Mouse (Mus musculus) heart, postnatal 14 days (tissue): ENCODE results near the gene Sema3g. TPM values are rescaled to one million over a fixed set of nuclear protein-coding genes. Genes with fewer than 3 reads are reported as not detected.

Experiments used
- DNase-seq, 2 experiments: peaks; one replicate each; pipeline ENCODE4 v3.0.0; 2021 to 2022
- intact Hi-C: fragments of 180-260 bp; cut with DNase I; formaldehyde crosslinking; loops from one replicate; pipeline ENCODE4 v1.15.1; 2025
- total RNA-seq, 2 experiments: library from RNA; stranded (reverse); gene quantifications; 2 replicates each; pipeline ENCODE4 v1.2.3; 2021

Gene Sema3g
- total RNA-seq, 2 experiments from 2014 or later: 17.4 to 22.2 TPM

GRCm38 (mm10) chr14:31216846-31217245, 814 bp upstream of the Sema3g start, which contains the start of gene Nisch:
Gene Nisch, minus strand, starts transcription at chr14:31216946.
- intact Hi-C loops: loop anchor here (5.0 kb wide), 1 partner anchor 35 kb away; the partner anchor contains the start of genes Bap1 and Phf7
- DNase-seq: no peak

GRCm38 (mm10) chr14:31226978-31227377, 9.3 kb downstream of the Sema3g start:
- DNase-seq: peak; percentile 57 to 67
- intact Hi-C loops: no loop called here

- peak in 1 of 2 experiments; percentile 15 for DNase-seq
Observed at GRCm38 (mm10) chr14:31228234-31228633, 10.6 kb downstream of the Sema3g start.

DNA sequence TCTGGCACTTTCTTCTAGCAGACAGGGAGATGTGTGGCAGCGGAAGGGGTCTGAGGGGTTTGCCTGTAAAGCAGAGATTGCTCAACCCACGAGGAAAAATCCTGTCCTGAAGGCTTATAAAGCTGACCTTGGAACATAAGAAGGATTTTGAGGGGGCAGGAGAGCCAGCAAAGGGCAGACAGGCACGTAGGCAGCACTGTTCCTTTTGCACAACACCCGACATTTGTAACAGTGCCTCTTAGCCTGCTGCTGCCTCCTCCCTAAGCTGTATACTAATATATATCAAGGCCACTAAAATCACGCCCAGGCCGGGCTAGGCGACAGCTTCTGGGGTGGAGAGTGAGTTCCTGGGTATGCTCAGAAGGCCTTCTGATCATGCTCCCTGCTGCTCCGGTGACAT, 12.8 kb downstream of the Sema3g start:
- no peak for DNase-seq
- intact Hi-C loops: no loop called here

More at GRCm38 (mm10) chr14:31228234-31228633, 10.6 kb downstream of the Sema3g start:
- intact Hi-C loops: no loop called here

DNA sequence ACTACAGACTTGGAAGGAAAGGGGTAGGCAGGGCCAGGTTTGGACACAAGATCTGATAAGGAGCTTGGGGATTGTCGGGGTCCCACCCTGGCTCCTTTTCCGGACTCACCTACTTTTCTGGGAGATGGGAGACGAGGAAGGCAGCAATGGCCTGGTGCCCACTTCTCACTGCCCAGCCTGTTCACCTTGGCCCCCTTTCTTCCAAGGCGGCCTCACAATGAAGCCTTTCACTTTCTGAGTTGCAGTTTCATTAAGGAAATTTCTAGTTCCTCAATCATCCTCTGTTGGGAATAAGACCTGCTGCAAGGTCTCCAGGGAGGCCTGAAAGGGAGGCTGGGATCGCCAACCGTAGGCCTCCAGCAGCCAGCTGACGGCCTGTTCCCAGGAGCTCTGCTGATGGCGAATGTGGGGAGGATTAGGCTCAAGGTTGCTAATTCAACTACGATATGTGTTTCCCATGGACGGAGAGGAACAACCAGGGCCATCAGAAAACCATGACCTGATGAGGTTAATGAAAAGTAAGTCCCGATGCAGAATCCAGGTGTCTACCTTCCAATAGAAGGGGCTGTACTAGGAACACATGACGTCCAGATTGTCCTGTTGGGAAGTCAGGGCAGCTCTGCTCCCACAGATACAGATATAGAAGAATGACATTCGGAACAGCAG, 14.9 kb downstream of the Sema3g start:
- intact Hi-C loops: loop anchor here (1.0 kb wide), 1 partner anchor 17 kb away; no protein-coding TSS in a partner anchor

DNA sequence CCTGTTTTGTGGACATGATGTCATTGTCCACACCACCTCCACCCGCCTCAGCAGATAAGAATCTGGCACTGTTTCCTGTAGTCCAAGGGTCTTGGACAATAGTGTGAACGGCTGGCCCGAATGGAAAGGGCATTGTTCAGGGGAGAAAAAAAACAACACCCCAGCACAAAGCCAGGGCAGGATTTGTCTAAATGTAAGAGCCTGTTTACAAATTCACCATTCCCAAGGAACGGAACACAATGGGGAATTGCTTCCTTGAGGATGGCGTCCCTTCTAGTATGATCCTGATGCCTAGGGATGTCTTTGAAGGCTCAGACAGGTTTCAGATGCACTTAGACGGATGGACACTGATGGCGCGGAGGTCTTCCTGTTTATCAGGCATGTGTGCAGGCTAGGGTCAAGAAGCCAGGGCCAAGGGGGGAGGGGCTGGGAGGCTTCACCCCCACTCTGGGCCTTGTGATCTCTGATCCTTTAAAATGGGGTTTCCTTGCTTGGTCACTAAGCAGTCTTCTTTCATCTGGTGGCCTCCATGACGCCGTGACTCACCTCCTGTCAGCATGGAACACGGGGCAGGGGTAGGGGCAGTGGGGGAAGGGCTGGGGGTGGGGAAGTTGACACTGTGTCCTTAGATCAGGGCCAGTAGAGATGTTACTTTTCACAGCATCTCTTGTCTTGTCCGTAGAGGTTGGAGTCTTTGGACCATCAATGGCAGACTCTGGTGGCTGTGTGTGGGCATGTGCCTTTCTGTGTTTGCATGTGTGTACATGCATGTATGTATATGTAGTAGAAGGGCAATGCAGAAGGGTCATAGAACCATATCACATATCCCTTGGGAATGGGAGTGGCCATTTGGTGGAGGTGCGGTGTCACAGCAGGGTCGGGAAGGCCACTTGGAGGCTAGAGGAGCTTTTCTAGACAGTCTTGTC, 15.7 kb downstream of the Sema3g start:
- DNase-seq: peak in 1 of 2 experiments; percentile 40
- intact Hi-C loops: loop anchor here (1.0 kb wide), 1 partner anchor 18 kb away; no protein-coding TSS in a partner anchor

More for the DNA sequence above, 14.9 kb downstream of the Sema3g start:
- DNase-seq: no peak

GRCm38 (mm10) chr14:31233996-31234591, 16.4 kb downstream of the Sema3g start:
- peak; percentile 83 to 92 for DNase-seq
- intact Hi-C loops: loop anchor here (1.0 kb wide), 1 partner anchor 19 kb away; no protein-coding TSS in a partner anchor

GRCm38 (mm10) chr14:31237101-31237882, 19.6 kb downstream of the Sema3g start:
- intact Hi-C loops: no loop called here
- DNase-seq: peak; percentile 67

DNA sequence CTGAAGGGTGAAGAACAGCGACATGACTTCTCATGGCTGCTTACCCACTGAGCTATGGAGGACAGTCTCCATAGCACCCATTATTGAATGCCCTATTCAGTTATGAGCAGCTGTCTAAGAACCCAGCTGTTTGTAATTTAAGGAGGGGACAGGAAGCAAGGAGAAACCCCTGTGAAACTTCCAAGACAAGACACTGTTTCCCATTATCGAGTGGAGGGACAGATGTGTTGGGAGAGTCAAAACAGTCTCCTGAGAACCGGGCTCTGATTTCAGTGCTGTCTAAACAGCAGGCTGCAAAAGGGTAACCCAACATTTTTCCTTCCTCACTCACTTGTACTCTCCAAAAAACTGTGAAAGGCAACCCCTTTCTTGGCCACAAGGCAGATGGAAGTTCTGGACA, 22.9 kb downstream of the Sema3g start:
- DNase-seq: no peak
- intact Hi-C loops: no loop called here

GRCm38 (mm10) chr14:31244777-31245176, 27.1 kb downstream of the Sema3g start:
- no peak for DNase-seq
- intact Hi-C loops: no loop called here

DNA sequence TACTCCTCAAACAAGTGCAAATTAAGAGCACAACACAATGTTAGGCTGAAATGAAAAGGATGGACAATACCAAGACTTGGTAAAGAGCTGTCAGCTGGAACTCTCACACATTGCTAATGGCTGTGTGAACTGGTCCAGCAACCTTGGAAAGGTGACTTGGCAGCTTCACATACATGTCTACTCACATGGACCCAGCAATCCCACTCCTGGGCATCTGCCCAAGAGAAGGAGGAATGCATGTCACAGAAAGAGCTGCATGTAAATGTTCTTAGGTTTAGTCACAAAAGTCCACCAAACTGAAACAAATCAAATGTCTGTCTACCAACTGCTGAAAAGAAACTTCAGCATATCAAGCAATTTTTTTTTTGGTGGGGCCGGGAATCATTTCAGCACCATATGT, 28.3 kb downstream of the Sema3g start:
- intact Hi-C loops: no loop called here
- DNase-seq: no peak

- intact Hi-C loops: no loop called here
- DNase-seq: no peak
Observed at GRCm38 (mm10) chr14:31248396-31248795, 30.7 kb downstream of the Sema3g start.

DNA sequence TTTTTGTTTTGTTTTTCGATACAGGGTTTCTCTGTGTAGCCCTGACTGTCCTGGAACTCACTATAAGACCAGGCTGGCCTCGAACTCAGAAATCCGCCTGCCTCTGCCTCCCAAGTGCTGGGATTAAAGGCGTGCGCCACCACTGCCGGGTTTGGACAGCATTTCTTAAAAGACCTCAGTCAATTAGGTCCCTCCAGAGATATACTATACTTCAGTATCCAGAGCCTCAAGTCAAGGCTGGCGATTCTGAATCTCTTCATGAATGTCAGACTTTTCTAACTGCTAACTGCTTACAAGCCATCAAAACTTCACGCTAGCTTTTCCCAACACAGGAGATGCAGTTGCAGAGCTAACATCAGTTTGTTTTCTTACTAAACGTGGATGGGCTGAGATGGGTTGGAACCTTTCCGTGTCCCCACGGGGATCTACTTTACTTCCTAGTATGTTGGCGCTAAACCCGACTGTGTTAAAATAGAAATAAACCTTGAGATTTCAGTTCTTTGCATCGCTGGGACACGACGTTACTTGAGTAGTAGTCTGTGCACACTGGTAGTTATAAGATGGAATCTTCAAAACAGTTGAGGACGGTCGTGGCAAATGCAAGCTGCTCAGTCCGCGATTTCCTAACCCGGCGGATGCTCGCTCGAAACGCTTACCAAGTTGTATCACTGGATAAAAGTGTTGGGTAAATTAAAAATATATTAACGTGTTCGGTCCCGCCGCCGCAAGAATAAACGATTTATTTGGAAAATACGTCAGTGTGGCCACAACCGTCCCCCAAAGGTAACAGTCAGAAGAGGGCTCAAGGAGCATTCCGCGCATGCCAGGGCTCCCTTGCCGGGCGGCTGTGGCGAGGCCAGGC, 32.8 kb downstream of the Sema3g start:
- DNase-seq: no peak
- intact Hi-C loops: loop anchor here (5.0 kb wide), 1 partner anchor 33 kb away; the partner anchor contains the start of genes Nisch and Sema3g

- intact Hi-C loops: loop anchor here (5.0 kb wide), 1 partner anchor 34 kb away; the partner anchor contains the start of genes Nisch and Sema3g
- DNase-seq: peak; percentile 97 to 99
Observed at GRCm38 (mm10) chr14:31251084-31251604, 33.5 kb downstream of the Sema3g start, which contains the start of the genes Phf7 and Bap1. Gene Phf7, minus strand, starts transcription at chr14:31251317. Gene Bap1, plus strand, starts transcription at chr14:31251450.

- intact Hi-C loops: loop anchor here (5.0 kb wide), 1 partner anchor 34 kb away; the partner anchor contains the start of genes Nisch and Sema3g
- no peak for DNase-seq
Observed at GRCm38 (mm10) chr14:31251626-31252025, 34.0 kb downstream of the Sema3g start.

DNA sequence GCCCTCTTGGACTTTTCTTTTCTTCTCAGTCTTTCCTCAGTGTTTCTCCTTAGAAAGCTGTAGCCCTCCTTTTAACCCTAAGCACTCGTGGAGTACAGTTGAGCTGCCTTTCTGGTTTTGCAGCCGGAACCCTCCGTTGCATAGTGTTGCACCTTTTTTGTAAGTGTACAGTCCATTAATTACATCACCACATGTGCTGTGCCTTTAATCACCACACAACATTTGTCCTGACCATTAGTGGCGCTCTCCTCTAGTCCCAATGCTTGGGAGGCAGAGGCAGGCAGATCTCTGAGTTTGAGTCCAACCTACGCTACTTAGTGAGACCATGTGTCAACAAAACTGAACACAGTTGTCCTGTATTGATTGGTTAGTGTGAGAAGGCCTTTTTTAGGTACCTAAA, 34.4 kb downstream of the Sema3g start:
- intact Hi-C loops: loop anchor here (5.0 kb wide), 1 partner anchor 35 kb away; the partner anchor contains the start of genes Nisch and Sema3g

DNA sequence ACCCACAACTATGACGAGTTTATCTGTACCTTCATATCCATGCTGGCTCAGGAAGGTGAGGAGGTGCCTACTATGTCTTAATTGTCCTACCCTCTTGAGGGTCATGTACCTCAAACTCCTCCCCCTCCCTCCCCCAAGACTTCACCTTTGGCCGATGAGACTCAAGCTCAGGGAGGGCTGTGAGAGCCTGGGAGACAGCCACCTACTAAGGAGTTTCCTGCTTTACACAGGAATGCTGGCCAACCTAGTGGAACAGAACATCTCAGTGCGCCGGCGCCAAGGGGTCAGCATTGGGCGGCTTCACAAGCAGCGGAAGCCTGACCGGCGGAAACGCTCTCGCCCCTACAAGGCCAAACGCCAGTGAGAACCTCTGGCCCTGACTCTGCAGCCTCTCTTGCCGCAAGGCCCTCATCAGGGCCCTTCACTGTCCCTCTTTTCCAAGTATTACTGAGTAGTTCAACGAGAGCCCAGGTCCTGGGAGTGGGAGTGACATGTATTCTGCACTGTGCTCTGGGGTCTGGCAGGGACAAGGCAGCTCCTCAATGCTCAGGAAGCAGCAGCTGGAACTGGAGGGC, 40.9 kb downstream of the Sema3g start:
- no peak for DNase-seq
- intact Hi-C loops: no loop called here

More for the DNA sequence above, 34.4 kb downstream of the Sema3g start:
- no peak for DNase-seq

DNA sequence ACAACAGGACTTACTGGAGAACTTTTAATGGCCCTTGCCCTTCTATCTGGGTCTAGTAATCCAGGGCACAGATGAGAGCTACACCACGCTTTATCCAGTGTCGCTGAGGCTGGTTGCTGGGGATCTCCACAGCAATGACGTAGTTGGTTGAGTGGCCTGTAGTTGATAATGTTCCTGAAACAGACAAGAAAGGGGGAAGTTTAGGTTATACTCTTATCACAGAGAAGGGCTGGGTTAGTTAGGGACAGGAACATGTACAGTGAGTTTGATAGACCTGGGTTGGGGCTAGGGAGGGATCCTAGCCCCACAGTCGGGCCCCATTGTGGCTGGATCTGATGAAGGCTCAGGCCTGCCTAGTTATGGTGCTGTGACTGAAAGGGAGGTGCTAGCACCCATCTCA, 42.7 kb downstream of the Sema3g start:
- no peak for DNase-seq
- intact Hi-C loops: no loop called here
